Mouse (Mus musculus) hindbrain, embryonic 16.5 days (tissue): ENCODE measurements around the gene Ssh1. TPM values are rescaled to one million over a fixed set of nuclear protein-coding genes. Genes with fewer than 3 reads are reported as not detected.

ENCODE experiments used
- ATAC-seq: fragments of 200-750 bp; cut with Nextera tagmentation; 2 replicates; pipeline ENCODE4 v1.8.0; 2017; ENCODE audit warnings: moderate TSS enrichment, moderate library complexity
- H3K27ac ChIP-seq: fragments of 300-500 bp; sonication (generic); 2 replicates; pipeline ENCODE4 v1.5.1; 2014; ENCODE audit warnings: low read depth, mild to moderate bottlenecking, control low read depth, low read length, moderate library complexity
- H3K27me3 ChIP-seq: fragments of 300-500 bp; sonication (generic); replicated peaks from 2 replicates; pipeline ENCODE4 v1.6.1; 2014; ENCODE audit warnings: low read length; ENCODE audit not compliant: control insufficient read depth, insufficient read depth
- H3K36me3 ChIP-seq: fragments of 300-500 bp; sonication (generic); 2 replicates; pipeline ENCODE4 v1.6.1; 2014; ENCODE audit warnings: mild to moderate bottlenecking, low read length, moderate library complexity, mixed read lengths; ENCODE audit not compliant: control insufficient read depth, insufficient read depth
- H3K4me1 ChIP-seq: fragments of 300-500 bp; sonication (generic); 2 replicates; pipeline ENCODE4 v1.6.1; 2014; ENCODE audit warnings: low read depth, low read length; ENCODE audit not compliant: control insufficient read depth, insufficient read depth
- H3K4me2 ChIP-seq: fragments of 300-500 bp; sonication (generic); 2 replicates; pipeline ENCODE4 v1.6.1; 2014; ENCODE audit warnings: mild to moderate bottlenecking, low read length, control low read depth, moderate library complexity
- H3K4me3 ChIP-seq: fragments of 300-500 bp; sonication (generic); 2 replicates; pipeline ENCODE4 v1.5.1; 2014; ENCODE audit warnings: mild to moderate bottlenecking, low read length, control low read depth, moderate library complexity
- H3K9ac ChIP-seq: fragments of 300-500 bp; sonication (generic); 2 replicates; pipeline ENCODE4 v1.6.1; 2014; ENCODE audit warnings: low read depth, mild to moderate bottlenecking, control low read depth, low read length, moderate library complexity
- H3K9me3 ChIP-seq: fragments of 300-500 bp; sonication (generic); 2 replicates; pipeline ENCODE4 v1.6.1; 2014; ENCODE audit warnings: mild to moderate bottlenecking, low read length, moderate library complexity; ENCODE audit not compliant: control insufficient read depth
- WGBS: fragments of 180-500 bp; shearing (Covaris S2); extraction: QIAGEN DNeasy Blood & Tissue Kit; methylation state at CpG from one replicate; pipeline ENCODE4 v1.1.7; 2014; 5-methylcytosine and 5-hydroxymethylcytosine counted together
- polyA plus RNA-seq: library from polyadenylated mRNA; unstranded; fragments of >200 nt; fragmentation: Nextera tagmentation; extraction: Ambion mirVana; gene quantifications from 2 replicates; pipeline ENCODE4 v1.2.1, GENCODE M21; 2015

Gene Ssh1
- polyA plus RNA-seq, 1 experiment from 2014 or later, result 9.6 TPM

DNA sequence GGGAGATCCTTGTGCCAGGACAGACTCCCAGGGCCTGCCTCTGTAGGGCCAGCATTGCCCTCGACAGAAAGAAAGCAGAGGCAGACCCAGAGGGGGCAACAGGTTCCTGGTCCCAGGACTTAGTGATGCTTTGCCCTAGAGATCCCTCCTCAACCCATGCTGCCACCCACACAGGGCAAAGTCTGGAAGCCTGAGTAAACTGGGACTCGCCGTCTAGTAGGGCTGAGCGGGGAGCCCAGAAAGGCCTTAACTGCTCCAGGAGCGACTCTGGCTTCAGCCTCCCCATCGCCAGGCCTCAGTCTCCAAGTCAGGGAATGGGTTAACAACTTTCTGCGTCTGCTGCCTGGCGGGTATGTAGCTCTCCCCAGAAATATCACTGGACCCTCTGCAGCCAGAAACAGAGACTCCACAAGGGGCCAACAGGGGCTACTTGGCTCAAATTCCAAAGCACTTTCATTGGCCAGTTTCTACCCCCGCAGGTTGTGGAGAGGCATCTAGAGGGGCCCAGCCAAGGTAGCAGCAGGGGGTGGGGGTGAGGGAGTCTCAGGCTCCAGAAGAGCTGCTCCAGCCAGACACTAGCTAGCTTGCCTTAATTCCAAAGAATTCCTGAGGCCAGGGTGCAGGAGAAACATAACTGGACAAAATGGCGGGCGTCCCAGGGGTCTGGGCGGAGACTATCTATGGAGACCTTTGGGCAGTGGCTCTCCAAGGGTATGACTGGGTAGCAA lies 33.7 kb upstream of the Ssh1 start:
- no peaks in the 10 kb centered on the region; the same call in 1 of the 2 replicates for H3K4me1 ChIP-seq
- WGBS, result 89% methylated on average over 12 of the region's 12 CpGs

GRCm38 (mm10) chr5:114024885-114025284 lies 31.2 kb upstream of the Ssh1 start:
- Histone ChIP-seq H3K27me3 (no peaks in the 10 kb centered on the region), H3K36me3 (no peaks in the 10 kb centered on the region), H3K27ac (no peak overlapping the region), H3K4me2 (peak overlapping the region; percentile 34), H3K4me3 (no peak overlapping the region), H3K9me3 (no peaks in the 10 kb centered on the region), H3K9ac (no peak overlapping the region), H3K4me1 (no peaks in the 10 kb centered on the region; the same call in 1 of the 2 replicates)
- peak; percentile 69 for ATAC-seq
- WGBS, result 12% methylated on average over 7 of the region's 10 CpGs

More for the DNA sequence above, 33.7 kb upstream of the Ssh1 start:
- Histone ChIP-seq H3K9ac (no peak overlapping the region), H3K27me3 (no peaks in the 10 kb centered on the region), H3K4me2 (no peak overlapping the region), H3K9me3 (no peaks in the 10 kb centered on the region), H3K4me3 (no peak overlapping the region), H3K36me3 (peaks cover 2% of the 10 kb centered on the region; the same call in 1 of the 2 replicates), H3K27ac (no peak overlapping the region)
- ATAC-seq, result no peak

DNA sequence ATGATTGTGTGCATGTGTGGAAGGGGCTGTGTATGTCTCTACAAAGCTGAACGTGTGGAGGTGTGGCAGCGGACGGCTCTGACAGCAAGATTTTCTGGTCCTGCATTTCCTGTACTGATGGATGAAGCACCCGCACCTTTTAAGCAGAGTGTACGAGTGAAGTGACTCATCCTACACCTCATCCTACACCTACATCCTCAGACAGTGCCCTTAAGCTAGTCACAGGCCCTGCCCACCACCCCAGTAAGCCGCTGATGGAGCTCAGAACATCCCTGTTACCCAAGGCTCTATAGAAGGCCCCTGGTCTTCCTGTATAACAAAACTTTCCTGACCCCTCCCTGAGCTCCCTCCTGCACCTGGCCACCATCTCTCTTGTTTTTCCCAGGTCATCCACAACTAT lies 30.7 kb upstream of the Ssh1 start:
- ATAC-seq, result no peak
- Histone ChIP-seq H3K27me3 (no peaks in the 10 kb centered on the region), H3K9ac (no peak overlapping the region), H3K4me3 (no peak overlapping the region), H3K36me3 (no peaks in the 10 kb centered on the region), H3K9me3 (no peaks in the 10 kb centered on the region), H3K4me2 (peak overlapping the region; percentile 34), H3K4me1 (no peaks in the 10 kb centered on the region; the same call in 1 of the 2 replicates), H3K27ac (no peak overlapping the region)
- 60% methylated on average over 6 of the region's 6 CpGs for WGBS

DNA sequence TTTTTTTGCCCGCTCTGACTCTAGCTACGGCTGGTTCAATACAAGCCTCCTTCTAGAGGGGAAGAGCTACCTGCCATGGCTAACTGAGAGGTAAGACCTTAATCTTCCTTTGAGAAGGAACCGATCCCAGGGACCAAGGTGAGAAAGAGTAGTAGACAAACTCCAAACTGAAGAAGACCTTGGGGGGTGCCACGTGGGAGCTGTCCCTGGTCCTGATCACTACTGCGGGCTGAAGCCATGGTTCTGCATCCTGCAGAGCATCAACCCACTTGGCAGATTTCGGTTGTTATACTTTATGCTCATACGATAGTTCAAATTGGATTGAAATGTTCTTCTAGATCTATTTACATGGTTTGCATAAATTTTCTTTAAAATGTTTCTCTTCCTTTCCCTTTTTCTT lies 21.4 kb upstream of the Ssh1 start:
- Histone ChIP-seq H3K27ac (no peak overlapping the region), H3K9ac (no peak overlapping the region), H3K4me1 (no peaks in the 10 kb centered on the region), H3K27me3 (no peaks in the 10 kb centered on the region), H3K36me3 (no peaks in the 10 kb centered on the region), H3K4me2 (no peak overlapping the region), H3K9me3 (no peaks in the 10 kb centered on the region), H3K4me3 (no peak overlapping the region)
- WGBS, result 69% methylated on average over 7 of the region's 7 CpGs
- ATAC-seq, result no peak

DNA sequence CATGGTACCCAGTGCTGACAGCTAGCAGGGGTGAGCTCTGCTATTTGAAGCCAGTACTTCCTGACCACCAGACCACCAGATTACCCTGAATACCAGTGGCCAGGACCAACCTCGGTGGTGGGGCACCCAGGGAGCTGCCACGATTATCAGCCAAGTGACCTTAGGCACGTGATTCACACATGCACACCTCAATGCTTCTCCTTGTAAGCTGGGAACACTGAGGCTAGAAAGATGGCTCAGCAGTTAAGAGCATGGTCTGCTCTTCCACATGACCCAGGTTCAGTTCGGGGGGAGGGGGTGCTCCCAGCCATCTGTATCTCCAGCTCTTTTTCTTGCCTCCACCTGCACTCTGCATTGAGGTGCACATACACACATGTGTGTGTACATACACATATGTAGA lies 15.4 kb upstream of the Ssh1 start:
- Histone ChIP-seq H3K4me1 (no peaks in the 10 kb centered on the region), H3K36me3 (no peaks in the 10 kb centered on the region), H3K4me3 (no peak overlapping the region), H3K27ac (no peak overlapping the region), H3K9ac (no peak overlapping the region), H3K9me3 (no peaks in the 10 kb centered on the region), H3K4me2 (no peak overlapping the region), H3K27me3 (no peaks in the 10 kb centered on the region)
- no peak for ATAC-seq
- WGBS, result 88% methylated on average over 4 of the region's 4 CpGs

GRCm38 (mm10) chr5:114007753-114008453 lies 14.2 kb upstream of the Ssh1 start:
- no peaks in the 10 kb centered on the region for H3K4me1 ChIP-seq
- H3K4me3 ChIP-seq, result no peak overlapping the region
- H3K9me3 ChIP-seq, result no peaks in the 10 kb centered on the region
- ATAC-seq, result peak; percentile 50
- no peaks in the 10 kb centered on the region for H3K27me3 ChIP-seq
- H3K4me2 ChIP-seq, result no peak overlapping the region
- no peaks in the 10 kb centered on the region for H3K36me3 ChIP-seq
- no peak overlapping the region for H3K9ac ChIP-seq
- H3K27ac ChIP-seq, result no peak overlapping the region
- WGBS, result 75% methylated on average over 12 of the region's 12 CpGs

GRCm38 (mm10) chr5:114006974-114007373 lies 13.3 kb upstream of the Ssh1 start:
- H3K27ac ChIP-seq, result no peak overlapping the region
- H3K9me3 ChIP-seq, result no peaks in the 10 kb centered on the region
- 69% methylated on average over 4 of the region's 4 CpGs for WGBS

GRCm38 (mm10) chr5:114005100-114005499 lies 11.4 kb upstream of the Ssh1 start:
- Histone ChIP-seq H3K27ac (no peak overlapping the region), H3K4me2 (no peak overlapping the region), H3K27me3 (no peaks in the 10 kb centered on the region), H3K4me1 (no peaks in the 10 kb centered on the region), H3K36me3 (no peaks in the 10 kb centered on the region), H3K9me3 (no peaks in the 10 kb centered on the region), H3K4me3 (no peak overlapping the region), H3K9ac (no peak overlapping the region)
- WGBS, result 78% methylated on average over 5 of the region's 5 CpGs
- ATAC-seq, result no peak

More at GRCm38 (mm10) chr5:114006974-114007373, 13.3 kb upstream of the Ssh1 start:
- no peak for ATAC-seq
- Histone ChIP-seq H3K9ac (no peak overlapping the region), H3K36me3 (no peaks in the 10 kb centered on the region), H3K4me1 (no peaks in the 10 kb centered on the region), H3K4me3 (no peak overlapping the region), H3K27me3 (no peaks in the 10 kb centered on the region), H3K4me2 (no peak overlapping the region)

GRCm38 (mm10) chr5:114004573-114004972 lies 10.9 kb upstream of the Ssh1 start:
- H3K27me3 ChIP-seq, result no peaks in the 10 kb centered on the region
- ATAC-seq, result no peak
- no peak overlapping the region for H3K27ac ChIP-seq
- H3K9ac ChIP-seq, result no peak overlapping the region
- no peak overlapping the region for H3K4me2 ChIP-seq
- no peaks in the 10 kb centered on the region for H3K36me3 ChIP-seq
- WGBS, result 60% methylated on average over 11 of the region's 11 CpGs
- no peak overlapping the region for H3K4me3 ChIP-seq
- no peaks in the 10 kb centered on the region for H3K9me3 ChIP-seq
- H3K4me1 ChIP-seq, result no peaks in the 10 kb centered on the region
